Mouse (Mus musculus): ENCODE measurements around the gene Als2.

DNA sequence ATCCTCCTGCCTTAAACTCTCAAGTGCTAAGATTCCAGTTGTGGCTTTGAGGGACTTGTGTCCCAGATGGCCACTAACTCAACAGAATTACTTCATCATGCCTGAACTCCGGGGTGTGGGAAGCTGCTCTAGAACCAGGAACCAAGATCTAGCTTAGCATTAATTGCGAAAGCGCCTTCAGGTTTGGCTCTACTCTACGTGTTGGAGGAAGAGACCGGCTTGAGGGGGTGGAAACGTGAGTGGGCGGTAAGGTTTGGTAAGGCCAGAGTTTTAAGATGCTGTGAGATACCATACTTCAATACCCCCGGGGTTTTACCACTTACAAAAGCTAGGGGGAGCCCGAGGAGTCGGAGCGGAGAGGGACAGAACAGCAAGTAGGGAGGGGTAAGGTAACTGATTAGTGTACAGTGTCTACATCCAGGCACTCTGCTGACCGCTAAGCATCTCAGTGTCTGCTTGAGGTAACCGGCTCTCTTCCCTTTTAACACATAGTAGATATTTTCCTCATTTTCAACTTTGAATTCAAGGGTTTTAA, 49.4 kb upstream of the Als2 start:
- TF ChIP-seq CTCF (IDR thresholded peaks at IDR 0.05; ENCODE audit: insufficient read depth, low read depth, low read length) = no peak
- no peak for TF ChIP-seq POLR2A (IDR thresholded peaks at IDR 0.05; ENCODE audit: insufficient read depth, low read depth, low read length)

Measured in olfactory bulb, adult 2 months (tissue).